Mouse (Mus musculus) 416B (cell line): ENCODE results near the gene Msi2.

ENCODE experiments used
- DNase-seq: peaks from one replicate; pipeline ENCODE4 v3.0.0; 2011; ENCODE audit warnings: low read depth

Gene Msi2

GRCm38 (mm10) chr11:88359736-88360135 is 358.6 kb downstream of the Msi2 start:
- DNase-seq = no peak

DNA sequence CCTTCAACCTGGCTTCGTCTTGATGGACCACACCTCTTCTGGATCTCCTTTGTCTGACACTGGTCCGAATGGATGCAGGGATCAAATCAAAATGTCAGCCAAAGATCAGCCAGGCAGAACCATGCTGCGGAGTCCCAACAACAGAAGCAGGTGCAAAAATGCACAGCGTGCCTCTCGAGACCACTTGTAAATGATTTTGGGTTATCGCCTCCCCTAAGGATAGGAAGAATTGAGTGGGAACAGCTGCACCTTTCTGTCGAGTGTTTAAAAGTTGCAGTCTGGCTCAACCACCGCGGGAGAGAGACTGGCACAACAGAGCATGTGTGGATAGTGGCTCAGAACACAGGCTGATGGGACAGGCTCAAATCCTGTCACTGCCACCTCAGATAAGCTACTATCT is 361.0 kb downstream of the Msi2 start:
- DNase-seq = no peak

DNA sequence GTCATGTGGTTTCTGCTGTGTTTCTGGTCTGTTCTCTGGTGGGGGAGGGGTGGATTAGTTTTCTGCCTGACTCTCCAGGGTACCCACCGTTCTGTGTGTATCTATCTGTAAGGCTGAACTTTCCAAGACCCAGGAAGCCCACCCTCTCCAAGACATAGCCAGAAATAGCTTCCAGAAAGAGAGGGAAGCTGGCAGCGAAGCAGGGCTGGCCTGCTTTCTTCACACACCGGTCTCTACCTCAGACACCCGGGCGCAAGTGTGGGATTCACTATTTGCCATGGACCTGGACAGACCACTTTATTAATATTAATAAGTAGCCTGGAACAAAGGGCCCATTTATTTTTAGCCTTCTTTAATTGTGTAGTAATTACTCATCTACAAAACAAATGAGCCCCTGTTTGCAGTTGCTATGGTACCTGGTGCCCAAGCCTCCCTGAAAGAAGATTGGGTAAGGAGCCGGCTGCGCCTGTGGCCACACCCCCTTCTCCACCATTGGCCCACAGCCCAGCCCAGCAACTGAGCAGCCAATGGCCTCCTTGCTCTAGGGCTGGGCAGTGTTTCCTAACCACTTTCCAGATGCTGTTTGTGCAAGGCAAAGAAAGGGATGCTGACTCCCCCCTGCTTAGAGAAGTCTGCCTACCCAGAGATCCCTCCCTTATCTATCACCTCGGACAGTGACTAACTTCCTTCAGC is 361.6 kb downstream of the Msi2 start:
- DNase-seq = peak; percentile 37

- no peak for DNase-seq
These were observed 362.3 kb downstream of the Msi2 start for GRCm38 (mm10) chr11:88356016-88356415.

DNA sequence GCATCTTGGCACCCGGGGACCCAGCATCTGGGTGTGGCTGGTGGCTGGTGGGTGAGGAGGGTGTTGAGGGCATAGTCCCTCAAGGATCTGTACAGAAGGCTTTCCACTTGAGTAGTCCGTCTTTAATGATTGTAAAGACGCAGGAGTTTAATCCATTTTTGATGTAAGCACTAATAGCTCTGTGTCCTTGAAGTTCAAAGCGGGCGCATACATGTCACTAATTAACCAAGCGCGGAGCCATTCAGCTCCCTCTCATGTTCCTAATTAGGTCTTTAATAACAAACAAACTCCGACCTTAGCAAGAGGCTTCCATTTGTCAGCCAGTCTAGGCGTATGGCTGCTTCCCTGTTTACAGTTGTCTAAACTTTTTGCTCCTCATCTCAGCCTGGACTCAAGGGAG is 363.5 kb downstream of the Msi2 start:
- DNase-seq = no peak

DNA sequence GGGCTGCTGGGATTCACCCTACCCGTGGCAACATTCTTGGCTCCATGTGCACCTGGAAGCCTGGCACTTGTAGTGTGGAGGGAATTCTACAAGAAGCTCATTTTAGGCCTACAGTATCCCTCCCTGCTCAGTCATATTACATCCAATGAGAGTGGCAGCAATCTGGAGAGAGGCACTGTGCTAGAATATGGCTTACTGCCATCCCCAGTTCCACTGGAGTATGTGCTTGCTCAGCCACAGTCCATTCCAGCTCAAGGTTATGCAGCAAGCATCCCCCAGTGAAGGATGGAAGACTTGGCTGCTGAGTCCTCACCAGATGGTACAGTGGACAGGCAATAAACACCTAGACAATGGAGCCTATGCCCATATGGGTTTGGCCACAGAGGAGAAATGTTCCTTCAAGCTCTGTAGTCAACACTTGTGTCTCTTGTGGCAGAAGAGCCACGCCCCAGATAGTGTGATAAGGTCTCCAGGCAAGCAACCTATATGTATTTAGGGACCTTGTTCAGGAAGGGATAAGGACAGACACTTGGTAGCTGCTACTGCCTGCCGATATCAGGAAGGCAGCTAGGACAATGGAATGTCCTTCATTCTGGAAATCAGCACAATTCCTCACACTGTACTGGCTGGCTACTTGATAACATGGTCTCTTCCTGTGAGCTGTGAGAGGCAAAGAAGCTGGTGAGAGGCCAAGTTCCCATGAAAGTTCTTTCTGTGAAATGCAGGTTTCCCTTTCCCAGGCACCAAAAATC is 366.4 kb downstream of the Msi2 start:
- no peak for DNase-seq

- no peak for DNase-seq
These were observed 369.6 kb downstream of the Msi2 start for GRCm38 (mm10) chr11:88348690-88349089.

GRCm38 (mm10) chr11:88348056-88348455 is 370.3 kb downstream of the Msi2 start:
- no peak for DNase-seq

- no peak for DNase-seq
These were observed 372.2 kb downstream of the Msi2 start for GRCm38 (mm10) chr11:88346066-88346465.

- DNase-seq = no peak
These were observed 380.4 kb downstream of the Msi2 start for GRCm38 (mm10) chr11:88337926-88338325.

- no peak for DNase-seq
These were observed 383.4 kb downstream of the Msi2 start for GRCm38 (mm10) chr11:88334893-88335292.

- DNase-seq = no peak
These were observed 385.9 kb downstream of the Msi2 start for GRCm38 (mm10) chr11:88332309-88332934.

GRCm38 (mm10) chr11:88331722-88332121 is 386.6 kb downstream of the Msi2 start:
- no peak for DNase-seq

- DNase-seq = no peak
These were observed 387.5 kb downstream of the Msi2 start for GRCm38 (mm10) chr11:88330799-88331198.

- no peak for DNase-seq
These were observed 389.3 kb downstream of the Msi2 start for GRCm38 (mm10) chr11:88328813-88329595.

- DNase-seq = no peak
These were observed 391.3 kb downstream of the Msi2 start for GRCm38 (mm10) chr11:88327016-88327415.

DNA sequence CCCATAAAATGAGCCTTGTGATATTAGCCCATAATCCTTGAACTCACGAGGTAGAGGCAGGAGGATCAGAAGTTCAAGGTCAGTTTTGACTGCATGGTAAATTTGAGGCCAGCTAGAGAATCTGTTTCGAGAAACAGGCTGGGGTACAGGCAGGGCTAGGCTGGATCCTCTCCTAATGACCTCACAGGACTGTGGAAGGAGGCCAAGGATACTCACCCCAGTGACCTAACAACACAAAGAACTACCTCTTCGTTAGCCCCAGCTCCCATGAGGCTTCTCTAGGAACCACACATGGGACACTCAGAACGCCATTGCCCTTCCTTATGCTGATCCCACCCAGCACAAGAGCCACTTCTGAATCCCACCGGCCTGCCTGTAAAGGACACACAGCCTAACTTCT is 399.5 kb downstream of the Msi2 start:
- no peak for DNase-seq

DNA sequence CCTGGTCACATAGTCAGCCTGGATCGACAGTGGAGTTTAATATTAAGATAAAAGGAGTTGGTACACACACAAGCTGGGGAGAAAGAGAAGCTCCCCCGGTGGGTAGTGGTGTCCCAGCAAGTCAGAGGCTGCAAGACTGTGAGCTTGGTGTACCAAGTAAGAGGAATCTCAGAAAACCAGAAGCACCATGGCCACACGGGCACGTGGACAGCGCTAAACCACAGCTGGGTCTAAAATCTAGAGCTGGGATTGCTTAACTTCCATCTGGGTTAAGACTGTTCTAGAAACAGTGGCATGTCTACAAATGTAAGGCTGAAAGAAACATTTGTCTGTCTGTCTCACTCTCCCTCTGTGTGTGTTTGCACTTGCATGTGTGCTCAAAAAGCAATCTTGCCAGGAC is 402.9 kb downstream of the Msi2 start:
- DNase-seq = peak; percentile 29

DNA sequence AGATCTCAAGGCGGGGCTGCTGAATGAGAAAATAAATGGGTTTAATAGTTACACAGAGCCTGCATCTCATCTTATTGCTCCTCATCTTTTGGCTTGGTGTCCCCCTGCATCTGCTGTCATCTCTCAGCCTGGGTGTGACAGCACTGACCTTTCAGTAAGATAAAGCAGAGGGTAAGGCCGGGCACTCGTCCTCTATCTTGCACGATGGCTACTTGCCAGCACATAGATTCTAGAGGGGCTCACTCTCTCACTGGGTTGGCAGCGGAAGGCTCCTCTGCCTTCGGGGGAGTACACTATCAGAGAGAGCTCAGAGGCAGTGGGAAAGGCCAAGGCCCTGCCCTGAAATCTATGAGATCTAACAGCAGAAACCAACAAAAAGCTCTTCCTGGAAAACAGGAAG is 403.8 kb downstream of the Msi2 start:
- DNase-seq = no peak

DNA sequence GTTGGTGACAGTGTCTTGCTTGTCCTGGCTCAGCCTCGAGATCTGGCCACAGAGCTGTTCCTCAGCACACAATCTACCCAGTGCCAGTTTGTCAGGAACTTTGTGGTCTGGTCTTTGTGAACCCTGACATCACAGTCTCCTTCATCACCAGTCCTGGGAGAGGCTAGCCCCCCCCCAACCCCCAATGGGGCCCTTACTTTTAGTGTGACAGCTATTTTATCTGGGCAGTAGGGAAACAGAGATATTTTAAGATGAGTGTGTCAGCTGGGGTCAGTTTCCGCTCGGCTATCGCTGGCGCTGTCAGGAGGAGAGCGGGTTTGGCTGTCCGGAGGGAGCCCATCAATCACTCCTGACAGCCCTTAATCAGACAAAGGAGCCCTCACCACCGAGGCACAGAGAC is 404.8 kb downstream of the Msi2 start:
- peak; percentile 6 for DNase-seq

- no peak for DNase-seq
These were observed 406.7 kb downstream of the Msi2 start for GRCm38 (mm10) chr11:88311606-88312005.

DNA sequence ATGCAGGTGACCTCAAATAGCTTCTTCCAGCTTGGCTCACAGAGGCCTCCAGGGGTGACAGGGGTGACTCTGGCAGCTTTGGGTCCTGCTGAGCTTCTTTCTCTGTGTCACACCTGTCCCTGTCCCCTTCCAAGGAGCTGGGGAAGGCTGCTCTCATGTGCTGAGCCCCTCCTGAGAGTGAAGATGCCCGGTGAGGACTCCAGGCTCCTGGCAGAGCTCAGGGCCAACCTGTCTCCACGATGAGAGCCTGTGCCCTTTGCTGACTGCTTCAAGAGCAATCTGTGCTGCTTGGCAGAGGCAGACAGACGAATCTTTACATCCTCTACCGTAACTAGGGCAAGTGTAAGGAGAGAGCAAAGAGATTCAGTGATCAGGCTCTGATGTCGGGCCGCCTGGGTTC is 407.5 kb downstream of the Msi2 start:
- no peak for DNase-seq
